Mouse (Mus musculus): ENCODE data around the gene Rps2.
"Not testable (repeated sequence)": the region's sequence is repeated elsewhere in the genome, so short reads cannot be mapped to it uniquely, and the experiment has no call there.

Rps2 gene

GRCm38 (mm10) chr17:24717943-24718342 lies at the start of gene Rps2, which contains the start of gene Rnf151:
Gene Rps2 (plus strand): TSS chr17:24718116.
Gene Rnf151 (minus strand): TSS chr17:24718063.
- DNase-seq (ENCODE audit: low spot score in 2 of 2): no peak

- not testable (repeated sequence) for DNase-seq (ENCODE audit: low spot score in 2 of 2)
Observed at GRCm38 (mm10) chr17:24669214-24669544, 48.7 kb upstream of the Rps2 start.

- peak; percentile 90 to 93 for DNase-seq (ENCODE audit: low spot score in 2 of 2)
Observed at GRCm38 (mm10) chr17:24669545-24670245, 48.2 kb upstream of the Rps2 start, which contains the start of gene Zfp598. Gene Zfp598 (plus strand): TSS chr17:24669687.

GRCm38 (mm10) chr17:24670246-24670844 lies 47.6 kb upstream of the Rps2 start:
- DNase-seq (ENCODE audit: low spot score in 2 of 2): no peak

GRCm38 (mm10) chr17:24671346-24671745 lies 46.6 kb upstream of the Rps2 start:
- DNase-seq (ENCODE audit: low spot score in 2 of 2): no peak

- no peak for DNase-seq (ENCODE audit: low spot score in 2 of 2)
Observed at GRCm38 (mm10) chr17:24672141-24672540, 45.8 kb upstream of the Rps2 start.

- peak; percentile 48 to 67 for DNase-seq (ENCODE audit: low spot score in 2 of 2)
Observed at GRCm38 (mm10) chr17:24674277-24674676, 43.6 kb upstream of the Rps2 start.

- DNase-seq (ENCODE audit: low spot score in 2 of 2): no peak
Observed at GRCm38 (mm10) chr17:24676187-24676586, 41.7 kb upstream of the Rps2 start.

- no peak for DNase-seq (ENCODE audit: low spot score in 2 of 2)
Observed at GRCm38 (mm10) chr17:24676877-24677276, 41.0 kb upstream of the Rps2 start.

GRCm38 (mm10) chr17:24677500-24678080 lies 40.3 kb upstream of the Rps2 start:
- DNase-seq (ENCODE audit: low spot score in 2 of 2): no peak

GRCm38 (mm10) chr17:24686514-24686913 lies 31.4 kb upstream of the Rps2 start:
- no peak for DNase-seq (ENCODE audit: low spot score in 2 of 2)

GRCm38 (mm10) chr17:24687146-24687595 lies 30.7 kb upstream of the Rps2 start:
- DNase-seq (ENCODE audit: low spot score in 2 of 2): no peak

- no peak for DNase-seq (ENCODE audit: low spot score in 2 of 2)
Observed at GRCm38 (mm10) chr17:24687599-24687998, 30.3 kb upstream of the Rps2 start.

GRCm38 (mm10) chr17:24689251-24690081 lies 28.4 kb upstream of the Rps2 start, which contains the start of gene Syngr3:
Gene Syngr3 (minus strand): TSS chr17:24689955.
- DNase-seq (ENCODE audit: low spot score in 2 of 2): no peak

GRCm38 (mm10) chr17:24692385-24692784 lies 25.5 kb upstream of the Rps2 start:
- DNase-seq (ENCODE audit: low spot score in 2 of 2): no peak

GRCm38 (mm10) chr17:24695326-24696010 lies 22.4 kb upstream of the Rps2 start:
- DNase-seq (ENCODE audit: low spot score in 2 of 2): no peak

- DNase-seq (ENCODE audit: low spot score in 2 of 2): peak; percentile 73
Observed at GRCm38 (mm10) chr17:24696011-24696697, 21.8 kb upstream of the Rps2 start, which contains the start of the genes Gfer and Noxo1. Gene Gfer (minus strand): TSS chr17:24696156. Gene Noxo1 (plus strand): TSS chr17:24696234.

GRCm38 (mm10) chr17:24697985-24698384 lies 19.9 kb upstream of the Rps2 start:
- no peak for DNase-seq (ENCODE audit: low spot score in 2 of 2)

GRCm38 (mm10) chr17:24698715-24699114 lies 19.2 kb upstream of the Rps2 start:
- DNase-seq (ENCODE audit: low spot score in 2 of 2): no peak

GRCm38 (mm10) chr17:24699473-24699872 lies 18.4 kb upstream of the Rps2 start:
- no peak for DNase-seq (ENCODE audit: low spot score in 2 of 2)

GRCm38 (mm10) chr17:24701251-24701650 lies 16.7 kb upstream of the Rps2 start:
- no peak for DNase-seq (ENCODE audit: low spot score in 2 of 2)

Measured in right cerebral cortex, postnatal 36 days (tissue).